Mouse (Mus musculus) kidney, postnatal 0 days (tissue): ENCODE measurements around the gene Erbin. TPM values are rescaled to one million over a fixed set of nuclear protein-coding genes. Genes with fewer than 3 reads are reported as not detected.

Experiments used
- ATAC-seq: fragments of 200-750 bp; cut with Nextera tagmentation; replicated peaks from 2 replicates; pipeline ENCODE4 v1.8.0; 2017; ENCODE audit warnings: low read depth, moderate number of reproducible peaks, moderate TSS enrichment, moderate library complexity; ENCODE audit not compliant: low FRiP score
- DNase-seq: peaks from one replicate; pipeline ENCODE4 v3.0.0-alpha.2; 2016; ENCODE audit warnings: low spot score
- H3K27ac ChIP-seq: fragments of 300-500 bp; sonication (generic); 2 replicates; pipeline ENCODE4 v1.5.1; 2014; ENCODE audit warnings: mild to moderate bottlenecking
- H3K27me3 ChIP-seq: fragments of 300-500 bp; sonication (generic); 2 replicates; pipeline ENCODE4 v1.6.1; 2014; ENCODE audit warnings: low read length, mixed read lengths; ENCODE audit not compliant: insufficient read depth
- H3K36me3 ChIP-seq: fragments of 300-500 bp; sonication (generic); 2 replicates; pipeline ENCODE4 v1.6.1; 2014; ENCODE audit warnings: low read length, mixed read lengths; ENCODE audit not compliant: insufficient read depth
- H3K4me1 ChIP-seq: fragments of 300-500 bp; sonication (generic); replicated peaks from 2 replicates; pipeline ENCODE4 v1.6.1; 2014; ENCODE audit warnings: antibody characterized with exemption, low read length, mixed read lengths; ENCODE audit not compliant: insufficient read depth
- H3K4me2 ChIP-seq: fragments of 300-500 bp; sonication (generic); 2 replicates; pipeline ENCODE4 v1.6.1; 2014; ENCODE audit warnings: mild to moderate bottlenecking, low read length, moderate library complexity, mixed read lengths
- H3K4me3 ChIP-seq: fragments of 300-500 bp; sonication (generic); replicated peaks from 2 replicates; pipeline ENCODE4 v1.5.1; 2014; ENCODE audit warnings: low read depth, low read length
- H3K9ac ChIP-seq: fragments of 300-500 bp; sonication (generic); 2 replicates; pipeline ENCODE4 v1.6.1; 2014; ENCODE audit warnings: low read depth, low read length
- H3K9me3 ChIP-seq: fragments of 300-500 bp; sonication (generic); replicated peaks from 2 replicates; pipeline ENCODE4 v1.6.1; 2016; ENCODE audit warnings: low read length, inconsistent platforms, mixed read lengths
- CTCF ChIP-seq: IDR thresholded peaks from 2 replicates; pipeline ENCODE4 v1.5.1; 2016; ENCODE audit warnings: antibody characterized with exemption, low read depth, mild to moderate bottlenecking, moderate library complexity
- WGBS: fragments of 180-500 bp; shearing (Covaris S2); extraction: QIAGEN DNeasy Blood & Tissue Kit; methylation state at CpG from one replicate; pipeline ENCODE4 v1.1.7; 2014; 5-methylcytosine and 5-hydroxymethylcytosine counted together
- polyA plus RNA-seq: library from polyadenylated mRNA; unstranded; fragments of >200 nt; fragmentation: Nextera tagmentation; extraction: Ambion mirVana; gene quantifications from 2 replicates; pipeline ENCODE4 v1.2.1, GENCODE M21; 2015

Gene Erbin
- polyA plus RNA-seq, 1 experiment from 2014 or later: 25.9 TPM

DNA sequence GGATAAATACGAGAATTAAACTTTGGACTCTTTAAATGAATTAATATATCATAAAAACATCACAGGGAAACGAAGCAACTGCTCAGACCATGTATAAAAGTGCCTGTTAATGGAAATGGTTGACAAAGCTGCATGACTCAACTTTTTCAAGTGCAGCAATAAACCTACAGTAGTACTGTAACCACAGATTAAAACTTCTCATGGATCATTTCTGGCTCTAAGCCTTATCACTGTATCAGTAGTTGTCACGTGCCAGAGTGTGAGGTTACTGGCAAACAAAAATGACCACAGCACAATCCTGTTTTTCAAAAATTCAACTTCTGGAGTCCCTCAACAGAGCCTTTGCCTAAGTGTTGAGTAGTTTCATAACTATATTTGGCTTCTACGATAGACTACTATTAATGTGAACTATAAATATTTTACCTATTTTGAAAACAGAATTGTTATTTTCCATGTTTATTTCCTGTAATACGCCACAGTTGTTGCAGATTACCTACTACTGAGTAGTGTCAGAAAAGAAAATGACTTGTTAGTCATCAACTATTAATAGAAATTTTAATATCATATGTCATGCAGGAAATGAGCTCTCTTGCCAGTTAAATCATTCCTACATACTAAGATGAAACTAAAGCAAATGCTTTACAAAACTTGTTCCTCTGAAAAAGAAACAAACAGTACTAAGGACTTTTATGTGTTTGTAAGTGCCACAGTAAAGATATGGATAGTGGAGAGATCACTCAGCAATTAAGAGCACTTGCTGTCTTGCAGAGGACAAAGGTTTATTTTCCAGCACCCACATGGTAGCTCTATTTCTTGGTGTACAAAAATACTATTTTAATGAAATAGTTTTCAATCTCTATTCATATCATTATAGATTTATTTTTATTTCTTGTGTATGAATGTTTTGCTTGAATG, 78.8 kb downstream of the Erbin start:
- Histone ChIP-seq H3K27me3 (no peaks in the 10 kb centered on the region), H3K4me3 (no peak overlapping the region), H3K4me1 (no peaks in the 10 kb centered on the region), H3K9ac (no peak overlapping the region), H3K4me2 (no peak overlapping the region), H3K36me3 (peaks cover 45% of the 10 kb centered on the region), H3K27ac (no peak overlapping the region), H3K9me3 (no peaks in the 10 kb centered on the region)
- 77% methylated on average over 5 of the region's 5 CpGs for WGBS
- DNase-seq (peak; percentile 32), ATAC-seq (no peak)
- no peak for TF ChIP-seq CTCF

DNA sequence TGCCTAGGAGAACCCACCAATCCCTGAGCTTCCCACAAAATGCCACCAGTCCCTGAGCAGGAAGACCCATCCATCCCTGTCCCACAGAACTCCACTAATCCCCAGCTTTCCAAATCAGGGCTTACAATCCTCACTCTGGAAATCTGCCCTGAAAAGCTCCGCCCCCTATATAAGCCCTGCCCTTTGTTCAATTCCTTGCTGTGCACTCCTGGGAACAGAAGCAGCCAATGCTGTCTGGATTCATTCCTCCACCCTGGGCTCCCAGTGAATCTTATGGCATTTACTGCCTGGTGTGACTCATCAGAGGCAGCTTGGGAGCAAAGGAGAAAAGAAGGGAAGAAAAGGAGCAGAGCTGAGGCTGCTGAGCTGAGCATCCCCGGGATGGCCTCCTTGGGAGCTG, 81.7 kb downstream of the Erbin start:
- TF ChIP-seq CTCF: no peak
- no peaks in the 10 kb centered on the region for H3K9me3 ChIP-seq
- WGBS: 95% methylated on average over 2 of the region's 2 CpGs

DNA sequence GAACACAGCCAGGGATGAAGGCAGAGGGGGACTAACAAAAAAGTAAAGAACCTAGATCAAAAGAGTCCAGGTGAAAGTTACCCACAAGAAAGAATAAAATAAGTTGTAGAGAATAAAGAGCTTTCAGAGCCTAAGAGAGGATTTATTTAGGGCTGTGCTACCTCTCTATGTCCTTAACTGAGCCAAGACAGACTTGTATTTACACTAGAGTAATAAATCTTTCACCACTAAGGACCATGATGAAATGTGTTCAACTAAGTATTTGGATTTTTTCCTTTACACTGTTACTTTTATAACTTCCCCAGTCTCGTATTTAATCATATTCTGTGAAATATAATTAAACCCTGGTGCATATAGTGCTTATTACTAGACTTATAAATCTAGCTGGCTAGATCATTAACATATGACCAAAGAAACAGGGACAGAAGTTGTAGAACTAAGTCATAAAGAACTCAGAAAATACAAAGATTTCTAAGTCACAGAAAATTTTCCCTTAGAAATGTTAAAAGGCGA, 90.6 kb downstream of the Erbin start:
- H3K4me1 ChIP-seq: no peaks in the 10 kb centered on the region
- H3K27me3 ChIP-seq: no peaks in the 10 kb centered on the region
- H3K9me3 ChIP-seq: no peaks in the 10 kb centered on the region
- no peak overlapping the region for H3K9ac ChIP-seq
- no peak for TF ChIP-seq CTCF
- ATAC-seq (no peak), DNase-seq (peak; percentile 44)
- 69% methylated on average over 2 of the region's 2 CpGs for WGBS
- H3K4me3 ChIP-seq: no peak overlapping the region
- H3K27ac ChIP-seq: no peak overlapping the region
- H3K36me3 ChIP-seq: peaks cover 18% of the 10 kb centered on the region
- H3K4me2 ChIP-seq: no peak overlapping the region

More for the DNA sequence above, 81.7 kb downstream of the Erbin start:
- no peak for ATAC-seq
- H3K27ac ChIP-seq: no peak overlapping the region
- peaks cover 42% of the 10 kb centered on the region for H3K36me3 ChIP-seq
- no peak overlapping the region for H3K9ac ChIP-seq
- no peak overlapping the region for H3K4me2 ChIP-seq
- no peak overlapping the region for H3K4me3 ChIP-seq
- H3K4me1 ChIP-seq: no peaks in the 10 kb centered on the region
- DNase-seq: no peak
- no peaks in the 10 kb centered on the region for H3K27me3 ChIP-seq

DNA sequence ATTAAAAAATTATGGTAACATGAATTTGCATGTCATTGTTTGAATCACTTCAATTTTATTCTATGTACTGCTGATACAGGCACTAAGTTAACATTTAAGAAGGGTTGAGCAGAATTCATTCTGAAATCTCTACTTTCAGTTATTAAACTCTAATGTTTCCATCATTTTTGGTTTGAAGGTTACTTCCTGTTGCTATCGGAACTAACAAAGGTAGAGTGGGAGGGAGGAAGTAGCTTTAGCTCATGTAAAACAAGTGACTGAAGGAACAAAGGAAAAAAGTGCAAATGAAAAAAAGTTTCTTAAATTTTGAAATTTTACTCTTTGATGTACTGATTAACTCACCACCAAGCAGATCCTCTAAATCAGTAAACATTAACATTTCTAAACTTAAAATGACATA, 98.0 kb downstream of the Erbin start:
- no peak overlapping the region for H3K4me2 ChIP-seq
- no peaks in the 10 kb centered on the region for H3K27me3 ChIP-seq
- H3K9me3 ChIP-seq: no peaks in the 10 kb centered on the region
- no peak for TF ChIP-seq CTCF
- no peak overlapping the region for H3K9ac ChIP-seq
- 68% methylated on average over 1 of the region's 1 CpGs for WGBS
- ATAC-seq (no peak), DNase-seq (no peak)
- no peak overlapping the region for H3K4me3 ChIP-seq
- H3K36me3 ChIP-seq: 0 out of 2 replicates have a peak, but pooled peaks cover 15% of the 10 kb centered on the region
- no peak overlapping the region for H3K27ac ChIP-seq
- no peaks in the 10 kb centered on the region for H3K4me1 ChIP-seq

DNA sequence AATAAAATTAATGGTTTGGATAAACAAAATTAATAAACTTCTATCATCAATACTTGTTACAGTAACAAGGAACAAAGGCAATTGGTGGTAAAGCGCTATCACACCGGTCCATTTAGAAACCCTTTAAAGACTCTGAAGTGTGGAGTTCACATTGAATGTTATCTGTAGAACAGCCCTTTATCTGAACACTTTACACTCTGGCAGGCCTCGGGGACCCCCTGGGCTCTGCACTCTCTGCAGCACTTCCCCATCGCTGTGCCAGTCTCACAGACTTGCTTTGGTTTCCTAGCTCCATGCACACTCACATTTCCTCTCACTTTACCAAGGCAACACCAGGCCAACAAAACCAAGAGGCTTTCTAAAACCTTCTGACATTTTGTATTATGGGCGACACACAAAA, 100.9 kb downstream of the Erbin start:
- no peak overlapping the region for H3K4me3 ChIP-seq
- H3K9me3 ChIP-seq: no peaks in the 10 kb centered on the region
- ATAC-seq: no peak
- H3K4me2 ChIP-seq: no peak overlapping the region
- H3K27me3 ChIP-seq: no peaks in the 10 kb centered on the region
- H3K4me1 ChIP-seq: no peaks in the 10 kb centered on the region
- no peak for TF ChIP-seq CTCF
- no peak overlapping the region for H3K27ac ChIP-seq
- H3K9ac ChIP-seq: no peak overlapping the region
- 0 out of 2 replicates have a peak, but pooled peaks cover 11% of the 10 kb centered on the region for H3K36me3 ChIP-seq
- WGBS: 88% methylated on average over 5 of the region's 5 CpGs
- no peak for DNase-seq

DNA sequence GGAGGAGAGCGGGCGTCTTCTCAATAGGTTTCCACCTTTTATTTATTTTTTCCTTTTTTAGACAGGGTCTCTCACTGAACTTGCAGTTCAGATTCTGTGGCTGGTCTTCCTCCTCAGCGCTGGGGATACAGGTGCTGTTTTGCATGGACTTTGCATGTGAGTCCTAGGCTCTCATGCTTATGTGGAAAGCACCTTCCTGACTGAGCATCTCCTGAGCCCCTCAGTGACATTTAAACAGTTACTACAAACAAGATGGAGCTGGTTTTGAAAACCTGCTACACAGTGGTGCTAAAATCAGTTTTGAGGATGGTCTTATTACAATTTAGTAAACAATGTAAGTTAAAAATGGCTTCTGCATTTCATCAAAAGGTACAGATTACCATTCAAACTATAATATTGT, 102.4 kb downstream of the Erbin start:
- Histone ChIP-seq H3K27ac (no peak overlapping the region), H3K4me1 (no peaks in the 10 kb centered on the region), H3K4me3 (no peak overlapping the region), H3K9ac (no peak overlapping the region), H3K4me2 (no peak overlapping the region), H3K27me3 (no peaks in the 10 kb centered on the region), H3K36me3 (0 out of 2 replicates have a peak, but pooled peaks cover 7% of the 10 kb centered on the region), H3K9me3 (no peaks in the 10 kb centered on the region)
- 89% methylated on average over 3 of the region's 3 CpGs for WGBS
- no peak for TF ChIP-seq CTCF
- DNase-seq: no peak
- ATAC-seq: no peak
